Mouse (Mus musculus) hindbrain, embryonic 10.5 days (tissue): ENCODE data around the gene Cldn10. TPM values are rescaled to one million over a fixed set of nuclear protein-coding genes. Genes with fewer than 3 reads are reported as not detected.

Experiments used
- DNase-seq: peaks from one replicate; pipeline ENCODE4 v3.0.0-alpha.2; 2017; ENCODE audit warnings: low spot score
- H3K27ac ChIP-seq: fragments of 300-500 bp; sonication (generic); 2 replicates; pipeline ENCODE4 v1.5.1; 2016; ENCODE audit warnings: mild to moderate bottlenecking, moderate library complexity
- H3K27me3 ChIP-seq: fragments of 300-500 bp; sonication (generic); 2 replicates; pipeline ENCODE4 v1.6.1; 2016; ENCODE audit warnings: mild to moderate bottlenecking; ENCODE audit not compliant: poor library complexity, insufficient read depth, severe bottlenecking
- H3K36me3 ChIP-seq: fragments of 300-500 bp; sonication (generic); 2 replicates; pipeline ENCODE4 v1.6.1; 2016; ENCODE audit warnings: mild to moderate bottlenecking, moderate library complexity
- H3K4me1 ChIP-seq: fragments of 300-500 bp; sonication (generic); replicated peaks from 2 replicates; pipeline ENCODE4 v1.6.1; 2016; ENCODE audit warnings: mild to moderate bottlenecking
- H3K4me3 ChIP-seq: fragments of 300-500 bp; sonication (generic); 2 replicates; pipeline ENCODE4 v1.5.1; 2016; ENCODE audit warnings: mild to moderate bottlenecking, moderate library complexity
- H3K9me3 ChIP-seq: fragments of 300-500 bp; sonication (generic); 2 replicates; pipeline ENCODE4 v1.6.1; 2016; ENCODE audit warnings: mild to moderate bottlenecking, moderate library complexity
- WGBS: fragments of 180-500 bp; shearing (Covaris S2); methylation state at CpG from one replicate; pipeline ENCODE4 v1.1.7; 2016; 5-methylcytosine and 5-hydroxymethylcytosine counted together
- polyA plus RNA-seq: library from polyadenylated mRNA; unstranded; fragments of >200 nt; fragmentation: Nextera tagmentation; extraction: Ambion mirVana; gene quantifications from 2 replicates; pipeline ENCODE4 v1.2.1, GENCODE M21; 2016

Gene Cldn10
- polyA plus RNA-seq, 1 experiment from 2014 or later: 0.56 TPM

DNA sequence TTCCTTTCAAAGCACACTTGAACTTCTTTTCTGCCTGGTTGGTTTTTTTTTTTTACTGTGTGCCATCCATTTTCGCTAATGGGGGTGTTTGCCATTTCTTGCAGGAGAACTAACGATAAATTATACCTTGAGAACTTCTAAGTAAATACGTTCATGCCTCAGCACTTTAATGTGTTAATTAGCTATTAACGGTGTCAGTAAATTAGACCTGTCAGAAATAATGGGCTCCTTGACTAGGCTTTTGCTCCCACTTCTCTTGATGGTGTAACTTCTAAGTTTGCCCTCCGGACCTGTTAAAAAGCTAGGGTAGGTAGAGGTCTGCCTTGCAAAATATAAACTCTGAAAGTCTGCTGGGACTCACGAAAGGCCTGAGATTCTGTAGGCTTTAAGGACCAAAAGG lies 70.6 kb downstream of the Cldn10 start:
- Histone ChIP-seq H3K9me3 (no peaks in the 10 kb centered on the region), H3K36me3 (no peaks in the 10 kb centered on the region), H3K4me1 (peaks cover 20% of the 10 kb centered on the region), H3K27ac (no peak overlapping the region), H3K27me3 (peaks cover 46% of the 10 kb centered on the region), H3K4me3 (no peak overlapping the region)
- no peak for DNase-seq
- 81% methylated on average over 6 of the region's 6 CpGs for WGBS

DNA sequence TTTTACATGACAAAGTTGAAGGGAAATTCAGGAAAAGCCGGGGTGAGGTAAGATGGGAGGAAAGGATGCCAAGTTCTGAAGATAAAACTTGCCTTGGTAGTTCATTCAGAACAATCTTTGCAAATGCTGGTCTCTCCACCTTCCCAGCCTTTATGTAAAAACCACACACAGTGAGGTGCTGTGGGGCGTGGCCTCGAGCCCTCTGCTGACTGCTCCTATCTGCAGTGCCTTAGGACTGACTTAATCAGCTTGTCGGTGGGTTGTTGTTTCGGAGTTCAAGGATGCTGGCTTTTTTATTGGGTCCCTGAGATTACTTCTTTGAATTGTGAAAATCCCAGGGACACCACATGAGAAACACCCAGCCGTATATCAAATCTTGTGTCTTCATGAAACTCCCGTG lies 74.5 kb downstream of the Cldn10 start:
- Histone ChIP-seq H3K4me1 (peaks cover 7% of the 10 kb centered on the region; the same call in 1 of the 2 replicates), H3K27ac (no peak overlapping the region)

DNA sequence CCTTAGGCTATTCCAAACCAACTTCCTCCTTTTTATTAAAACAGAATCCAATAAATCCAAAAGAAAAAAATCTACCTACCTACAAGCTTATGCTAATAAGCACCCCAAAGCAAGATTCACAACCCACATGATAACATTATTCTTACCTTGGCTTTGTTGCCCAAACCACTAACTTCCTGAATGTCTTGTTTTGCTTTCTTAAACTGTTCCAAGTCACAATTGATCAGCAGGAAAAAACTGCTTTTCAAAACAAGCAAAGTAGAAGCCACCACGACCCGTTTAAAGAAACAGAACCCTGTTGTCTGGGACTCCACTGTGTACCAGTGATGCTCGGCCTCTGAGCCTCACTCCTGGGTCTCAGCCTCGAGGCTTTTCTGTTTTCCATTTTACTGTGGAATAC lies 77.2 kb downstream of the Cldn10 start:
- H3K36me3 ChIP-seq: no peaks in the 10 kb centered on the region
- no peak overlapping the region for H3K4me3 ChIP-seq
- peaks cover 11% of the 10 kb centered on the region; the same call in 1 of the 2 replicates for H3K4me1 ChIP-seq
- no peaks in the 10 kb centered on the region for H3K9me3 ChIP-seq
- no peaks in the 10 kb centered on the region for H3K27me3 ChIP-seq
- DNase-seq: no peak
- no peak overlapping the region for H3K27ac ChIP-seq
- 59% methylated on average over 4 of the region's 4 CpGs for WGBS

More for the DNA sequence above, 74.5 kb downstream of the Cldn10 start:
- Histone ChIP-seq H3K4me3 (no peak overlapping the region), H3K36me3 (no peaks in the 10 kb centered on the region), H3K9me3 (no peaks in the 10 kb centered on the region), H3K27me3 (peaks cover 10% of the 10 kb centered on the region)
- no peak for DNase-seq
- WGBS: 63% methylated on average over 7 of the region's 7 CpGs

DNA sequence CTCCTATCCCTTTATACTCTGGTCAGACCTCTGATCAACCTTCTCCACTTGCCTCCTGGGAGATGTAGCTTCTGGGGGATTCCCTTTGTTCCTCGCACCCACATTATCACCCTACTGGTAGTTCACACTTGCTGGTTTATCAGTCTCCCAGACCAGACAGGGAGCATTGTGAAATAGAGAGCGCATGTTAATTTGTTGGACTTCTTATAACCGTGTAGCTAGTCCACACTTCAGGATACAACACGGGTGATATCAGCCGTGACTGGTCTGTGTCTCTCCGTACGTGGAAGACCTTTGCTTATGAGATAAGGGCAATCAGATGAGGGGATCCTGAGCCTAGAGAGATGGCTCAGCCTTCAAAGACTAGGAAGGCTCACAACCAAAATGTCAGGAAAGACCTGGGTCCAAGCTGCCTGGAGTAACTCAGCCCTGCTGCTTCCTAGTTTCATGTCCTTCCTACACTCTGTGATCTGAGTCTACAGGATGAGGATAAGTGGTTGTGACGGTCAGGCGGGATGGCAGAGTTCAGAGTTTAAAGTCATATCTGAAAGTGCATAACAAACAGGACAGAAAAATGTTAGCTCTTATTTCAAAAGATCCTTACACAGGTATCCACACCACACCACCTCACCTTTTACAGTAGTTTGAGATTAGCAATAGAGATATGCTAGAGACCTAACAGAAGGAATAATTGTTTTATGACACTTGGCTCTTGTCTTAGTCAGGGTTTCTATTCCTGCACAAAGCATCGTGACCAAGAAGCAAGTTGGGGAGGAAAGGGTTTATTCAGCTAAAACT lies 78.5 kb downstream of the Cldn10 start:
- no peaks in the 10 kb centered on the region for H3K27me3 ChIP-seq
- 93% methylated on average over 10 of the region's 10 CpGs for WGBS

DNA sequence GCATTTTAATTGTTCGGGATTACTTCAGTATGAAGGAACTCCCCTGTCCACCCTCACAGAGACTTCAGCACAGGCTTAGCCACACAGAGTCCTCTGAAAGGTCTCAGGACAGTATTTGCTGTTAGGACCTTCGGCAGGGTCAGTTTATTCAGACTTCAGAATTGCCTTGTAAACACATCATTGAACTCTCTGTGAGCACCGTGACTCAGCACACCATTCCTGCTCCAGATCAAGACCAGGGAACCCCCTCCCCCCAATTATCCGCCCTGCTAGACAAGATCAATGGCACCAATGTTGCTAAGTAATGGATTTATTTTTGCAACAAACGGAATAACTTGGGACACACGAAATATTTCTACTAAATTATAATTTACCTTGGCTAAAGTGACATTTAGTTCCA lies 79.7 kb downstream of the Cldn10 start:
- DNase-seq: no peak
- Histone ChIP-seq H3K4me1 (peaks cover 11% of the 10 kb centered on the region; the same call in 1 of the 2 replicates), H3K36me3 (peaks cover 3% of the 10 kb centered on the region; the same call in 1 of the 2 replicates), H3K4me3 (no peak overlapping the region), H3K27me3 (no peaks in the 10 kb centered on the region), H3K9me3 (no peaks in the 10 kb centered on the region), H3K27ac (no peak overlapping the region)
- WGBS: 67% methylated on average over 6 of the region's 6 CpGs

More for the DNA sequence above, 78.5 kb downstream of the Cldn10 start:
- Histone ChIP-seq H3K27ac (no peak overlapping the region), H3K36me3 (peaks cover 2% of the 10 kb centered on the region; the same call in 1 of the 2 replicates), H3K4me3 (no peak overlapping the region), H3K4me1 (peaks cover 11% of the 10 kb centered on the region; the same call in 1 of the 2 replicates), H3K9me3 (no peaks in the 10 kb centered on the region)
- DNase-seq: no peak

DNA sequence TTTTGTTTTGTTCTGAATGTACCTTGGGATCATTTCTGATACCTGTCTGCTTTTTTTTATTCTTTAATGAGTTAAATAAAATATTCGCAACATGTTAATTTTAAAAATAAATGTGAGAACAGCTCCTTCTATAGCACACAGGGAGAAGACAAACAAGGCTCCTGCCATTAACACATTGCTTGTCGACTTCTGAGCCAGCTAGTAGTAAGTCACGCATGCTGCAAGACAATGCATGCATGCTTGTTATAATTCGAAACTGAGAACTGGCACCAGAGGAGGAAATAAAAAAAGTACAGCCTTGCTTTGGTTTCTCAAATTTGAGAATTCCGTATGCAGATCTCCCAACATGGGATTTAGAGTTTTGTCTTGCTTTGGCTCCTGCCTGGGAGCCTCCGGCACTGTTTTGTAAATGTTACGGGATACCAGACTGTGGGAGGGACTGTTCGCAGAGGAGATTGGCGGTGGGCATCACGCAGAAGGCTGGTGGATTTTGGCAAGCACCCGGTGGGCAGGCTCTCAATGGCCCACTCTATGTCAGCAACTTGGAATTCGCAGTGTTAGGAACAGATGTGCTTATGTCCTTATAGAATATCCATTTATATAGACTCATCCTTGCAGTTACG lies 80.5 kb downstream of the Cldn10 start:
- Histone ChIP-seq H3K27ac (no peak overlapping the region), H3K36me3 (peaks cover 7% of the 10 kb centered on the region; the same call in 1 of the 2 replicates), H3K27me3 (no peaks in the 10 kb centered on the region), H3K4me1 (peaks cover 11% of the 10 kb centered on the region; the same call in 1 of the 2 replicates), H3K9me3 (no peaks in the 10 kb centered on the region), H3K4me3 (no peak overlapping the region)
- DNase-seq: no peak
- 86% methylated on average over 13 of the region's 13 CpGs for WGBS

DNA sequence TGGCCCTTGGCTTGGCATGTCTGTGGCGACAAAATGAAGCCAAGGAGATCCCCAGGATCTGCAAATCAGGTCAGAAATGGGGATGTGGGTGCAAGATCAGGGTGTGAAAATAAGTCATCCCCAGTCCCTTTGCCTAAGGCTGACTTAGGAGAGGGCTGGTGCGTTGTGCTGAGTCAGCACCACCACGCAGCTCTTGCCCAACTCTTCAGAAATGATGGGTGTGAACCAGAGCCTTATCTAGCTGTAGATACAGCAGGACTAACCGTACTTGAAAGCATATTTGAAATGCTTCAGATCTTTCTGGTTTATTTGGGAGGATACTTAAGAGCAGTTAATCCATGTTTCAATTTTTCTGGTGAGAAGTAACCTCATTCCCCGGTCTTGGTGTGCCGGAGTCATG lies 82.0 kb downstream of the Cldn10 start:
- 94% methylated on average over 6 of the region's 6 CpGs for WGBS
- Histone ChIP-seq H3K36me3 (peaks cover 20% of the 10 kb centered on the region), H3K27me3 (no peaks in the 10 kb centered on the region), H3K27ac (no peak overlapping the region), H3K4me1 (peaks cover 11% of the 10 kb centered on the region; the same call in 1 of the 2 replicates), H3K4me3 (no peak overlapping the region), H3K9me3 (no peaks in the 10 kb centered on the region)
- DNase-seq: no peak

DNA sequence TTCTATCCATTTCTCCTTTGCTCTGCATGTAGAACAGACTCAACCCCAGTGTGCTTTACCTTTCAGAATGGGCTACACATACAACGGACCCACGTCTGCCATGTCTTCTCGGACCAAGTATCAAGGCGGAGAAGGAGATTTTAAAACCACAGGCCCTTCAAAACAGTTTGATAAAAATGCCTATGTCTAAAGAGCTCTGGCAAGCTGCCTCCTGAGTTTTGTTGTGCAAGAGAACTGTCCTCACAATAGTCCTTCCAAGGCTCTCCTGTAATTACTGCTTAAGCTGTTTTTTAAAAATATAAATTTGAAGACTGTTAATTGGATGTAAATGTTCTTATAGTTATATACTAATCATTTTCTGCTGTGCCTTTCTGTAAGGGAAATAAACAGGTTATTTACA lies 86.4 kb downstream of the Cldn10 start:
- Histone ChIP-seq H3K9me3 (no peaks in the 10 kb centered on the region), H3K27ac (no peak overlapping the region), H3K4me1 (no peaks in the 10 kb centered on the region), H3K36me3 (peaks cover 59% of the 10 kb centered on the region), H3K4me3 (no peak overlapping the region), H3K27me3 (no peaks in the 10 kb centered on the region)
- no peak for DNase-seq
- 93% methylated on average over 4 of the region's 4 CpGs for WGBS

DNA sequence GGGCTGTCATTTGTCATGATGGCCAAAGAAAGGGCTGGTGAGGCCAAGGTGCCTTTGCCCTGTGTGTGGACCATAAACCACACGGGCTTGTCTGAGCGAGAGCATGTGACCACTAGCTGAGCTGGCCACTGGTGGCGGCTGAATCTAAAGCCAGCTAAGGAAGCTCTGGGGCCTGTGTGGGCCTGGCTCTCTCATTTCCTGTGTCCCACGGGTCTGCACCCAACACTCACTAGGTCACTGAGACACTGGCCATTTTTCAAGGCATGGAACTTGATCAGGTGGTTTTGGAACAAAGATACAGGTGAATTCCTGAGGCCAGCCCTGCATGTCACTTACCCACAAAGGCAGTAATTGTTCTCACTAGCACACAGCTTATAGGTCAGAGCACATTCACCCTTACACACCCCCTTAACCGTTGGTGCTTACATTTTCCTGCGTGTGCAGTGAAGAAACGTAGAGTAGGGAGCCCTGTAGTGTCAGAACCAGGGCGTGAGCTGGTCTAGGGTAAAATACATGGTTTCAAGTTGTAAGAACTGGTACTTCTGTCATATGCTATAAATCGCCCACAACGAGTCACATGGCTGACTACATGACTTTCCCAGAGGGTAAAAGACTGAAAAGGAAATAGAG lies 87.2 kb downstream of the Cldn10 start:
- H3K36me3 ChIP-seq: peaks cover 66% of the 10 kb centered on the region
- H3K27me3 ChIP-seq: no peaks in the 10 kb centered on the region
- no peak overlapping the region for H3K27ac ChIP-seq
- H3K9me3 ChIP-seq: no peaks in the 10 kb centered on the region
- WGBS: 85% methylated on average over 10 of the region's 10 CpGs
- H3K4me3 ChIP-seq: no peak overlapping the region
- DNase-seq: no peak
- H3K4me1 ChIP-seq: no peaks in the 10 kb centered on the region

DNA sequence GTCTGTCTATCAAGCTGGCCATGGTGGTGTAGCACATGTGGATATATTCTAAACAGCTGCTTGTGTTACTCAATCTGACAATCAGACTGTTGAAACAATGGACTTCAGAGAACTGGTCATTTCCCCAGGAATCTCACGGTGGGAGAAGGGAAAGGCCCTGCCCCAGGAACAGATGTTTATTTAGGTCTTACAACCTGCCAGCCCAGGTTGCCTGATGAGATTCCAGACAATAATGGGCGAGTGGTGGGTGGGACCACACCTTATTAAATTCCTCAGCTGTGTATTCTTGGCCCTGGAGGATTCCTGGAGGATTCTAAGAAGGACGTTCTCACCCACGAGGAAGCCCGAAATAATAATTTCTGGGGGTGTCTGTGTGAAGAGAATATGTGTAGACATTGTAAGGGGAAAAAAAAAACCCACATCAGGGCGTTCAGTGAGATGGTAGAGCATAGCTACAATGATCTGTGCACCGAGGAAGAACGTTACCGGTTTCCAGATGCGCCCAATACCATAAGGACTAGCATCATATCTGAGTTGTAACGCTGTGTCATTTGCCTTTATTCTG lies 90.7 kb downstream of the Cldn10 start:
- 88% methylated on average over 11 of the region's 11 CpGs for WGBS
- Histone ChIP-seq H3K27me3 (no peaks in the 10 kb centered on the region), H3K4me1 (no peaks in the 10 kb centered on the region), H3K4me3 (no peak overlapping the region), H3K36me3 (peaks cover 89% of the 10 kb centered on the region), H3K27ac (no peak overlapping the region), H3K9me3 (no peaks in the 10 kb centered on the region)
- DNase-seq: no peak

DNA sequence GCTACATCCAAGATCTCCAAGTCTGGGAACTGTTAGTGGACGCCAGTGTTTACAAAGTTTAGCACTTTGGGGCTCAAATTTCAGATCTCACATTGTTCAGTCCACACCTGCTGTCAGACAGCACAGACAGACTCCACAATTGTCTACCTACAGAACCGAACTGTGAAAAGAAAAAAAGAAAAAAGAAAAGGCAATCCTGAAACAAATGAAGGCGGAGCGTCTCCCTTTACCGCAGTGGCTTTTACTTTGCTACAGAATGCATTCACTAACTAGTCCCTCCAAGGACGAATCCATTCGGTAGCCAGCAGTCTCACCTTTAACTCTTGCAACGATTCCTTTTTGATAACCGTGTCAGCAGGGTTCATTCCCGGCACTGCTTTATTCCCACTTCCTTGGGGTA lies 93.0 kb downstream of the Cldn10 start:
- no peak for DNase-seq
- H3K27ac ChIP-seq: no peak overlapping the region
- H3K4me3 ChIP-seq: no peak overlapping the region
- no peaks in the 10 kb centered on the region for H3K4me1 ChIP-seq
- H3K9me3 ChIP-seq: no peaks in the 10 kb centered on the region
- WGBS: 84% methylated on average over 10 of the region's 10 CpGs
- peaks cover 91% of the 10 kb centered on the region for H3K36me3 ChIP-seq
- H3K27me3 ChIP-seq: no peaks in the 10 kb centered on the region

DNA sequence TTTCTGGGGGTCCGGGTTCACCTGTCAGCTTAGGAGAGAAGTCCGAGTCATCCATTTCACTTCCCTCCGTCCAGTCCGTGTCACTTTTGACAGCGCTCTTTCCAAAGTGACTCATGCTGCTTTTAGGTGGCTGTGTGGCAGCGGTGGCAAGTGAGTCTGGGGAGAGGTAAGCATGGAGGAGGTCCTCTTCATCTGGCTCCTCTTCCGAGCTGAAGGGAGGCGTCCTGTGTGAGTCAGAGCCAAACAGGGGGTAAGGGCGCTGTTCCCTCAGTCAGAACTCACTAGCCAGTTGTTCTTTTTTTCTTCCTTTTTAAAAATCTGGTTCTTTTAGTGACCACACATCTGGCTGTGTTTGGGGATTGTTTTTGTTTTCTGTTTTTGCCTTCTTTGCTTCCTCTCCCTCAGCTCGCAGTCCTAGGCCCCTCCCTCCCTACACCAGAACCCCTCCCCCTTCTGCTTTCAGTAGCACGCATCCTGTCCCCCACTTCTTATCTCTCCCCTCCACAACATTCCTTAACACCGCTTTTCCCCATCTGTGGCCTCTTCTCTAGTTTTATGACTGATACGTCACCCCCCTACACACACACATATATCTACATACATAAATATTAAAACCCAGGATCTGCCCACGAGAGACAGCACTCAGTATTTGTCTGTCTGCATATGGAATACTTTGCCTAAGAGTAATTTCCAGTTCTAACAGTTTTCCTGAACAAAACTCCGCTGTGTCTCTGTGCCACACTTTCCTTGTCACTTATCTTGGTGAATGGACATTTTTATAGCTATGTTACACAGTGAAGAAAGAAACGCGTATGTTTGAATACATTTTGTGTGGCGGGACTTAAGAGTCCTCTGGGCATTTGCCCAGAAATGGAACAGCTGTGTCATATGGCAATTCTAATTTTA lies 95.9 kb downstream of the Cldn10 start:
- no peak overlapping the region for H3K27ac ChIP-seq
- DNase-seq: no peak
- no peaks in the 10 kb centered on the region for H3K27me3 ChIP-seq
- H3K36me3 ChIP-seq: peaks cover 96% of the 10 kb centered on the region
- no peaks in the 10 kb centered on the region for H3K9me3 ChIP-seq
- H3K4me3 ChIP-seq: no peak overlapping the region
- 91% methylated on average over 18 of the region's 18 CpGs for WGBS
- no peaks in the 10 kb centered on the region for H3K4me1 ChIP-seq
